Mouse (Mus musculus) C2C12 (cell line): ENCODE results near the gene Elovl5. TPM values are rescaled to one million over a fixed set of nuclear protein-coding genes. Genes with fewer than 3 reads are reported as not detected.
"Not testable (repeated sequence)": the region's sequence is repeated elsewhere in the genome, so short reads cannot be mapped to it uniquely, and the experiment has no call there.

ENCODE experiments used
- H3K27me3 ChIP-seq: one replicate; pipeline ENCODE4 v1.6.1; 2011; ENCODE audit not compliant: control insufficient read depth, insufficient read depth, insufficient read length
- H3K36me3 ChIP-seq: one replicate; pipeline ENCODE4 v1.6.1; 2011; ENCODE audit not compliant: control insufficient read depth, insufficient read depth
- H3K4me3 ChIP-seq: one replicate; pipeline ENCODE4 v1.5.1; 2011; ENCODE audit warnings: mild to moderate bottlenecking, control low read depth; ENCODE audit not compliant: poor library complexity, insufficient read depth, severe bottlenecking
- H3K79me2 ChIP-seq: one replicate; pipeline ENCODE4 v1.6.1; 2011; ENCODE audit not compliant: control insufficient read depth, insufficient read depth
- H3K79me3 ChIP-seq: one replicate; pipeline ENCODE4 v1.6.1; 2011; ENCODE audit warnings: low read depth, control low read depth
- H3ac ChIP-seq: one replicate; pipeline ENCODE3; 2011; ENCODE audit warnings: low read depth; ENCODE audit not compliant: control insufficient read depth, insufficient read length
- CEBPB ChIP-seq: IDR thresholded peaks from one replicate; pipeline ENCODE4 v1.6.1; 2011; ENCODE audit warnings: low read depth, mild to moderate bottlenecking, control low read depth, moderate library complexity
- CTCF ChIP-seq: IDR thresholded peaks from one replicate; pipeline ENCODE4 v1.5.1; 2011; ENCODE audit not compliant: control insufficient read depth, insufficient read depth, insufficient read length
- FOSL1 ChIP-seq: IDR thresholded peaks from one replicate; pipeline ENCODE4 v1.8.0; 2011; ENCODE audit warnings: mild to moderate bottlenecking, low read length; ENCODE audit not compliant: poor library complexity, insufficient read depth, severe bottlenecking
- MAX ChIP-seq: IDR thresholded peaks from one replicate; pipeline ENCODE4 v1.6.1; 2011; ENCODE audit warnings: mild to moderate bottlenecking, control low read depth
- MYOD1 ChIP-seq: IDR thresholded peaks from one replicate; pipeline ENCODE4 v1.6.1; 2011; ENCODE audit warnings: low read depth; ENCODE audit not compliant: control insufficient read depth, insufficient read length
- MYOG ChIP-seq: IDR thresholded peaks from one replicate; pipeline ENCODE4 v1.6.1; 2011; ENCODE audit not compliant: control insufficient read depth, insufficient read length; ENCODE audit errors: extremely low read depth
- USF1 ChIP-seq: IDR thresholded peaks from one replicate; pipeline ENCODE4 v1.6.1; 2011; ENCODE audit warnings: low read depth, mild to moderate bottlenecking, control low read depth, moderate library complexity
- polyA plus RNA-seq: library from polyadenylated mRNA; unstranded; fragments of >200 nt; fragmentation: generic; extraction: Trizol; gene quantifications from one replicate; pipeline ENCODE4 v1.2.1, GENCODE M21; 2012; ENCODE audit warnings: missing spikeins

Elovl5 gene
- polyA plus RNA-seq, 1 experiment = 33.9 TPM

DNA sequence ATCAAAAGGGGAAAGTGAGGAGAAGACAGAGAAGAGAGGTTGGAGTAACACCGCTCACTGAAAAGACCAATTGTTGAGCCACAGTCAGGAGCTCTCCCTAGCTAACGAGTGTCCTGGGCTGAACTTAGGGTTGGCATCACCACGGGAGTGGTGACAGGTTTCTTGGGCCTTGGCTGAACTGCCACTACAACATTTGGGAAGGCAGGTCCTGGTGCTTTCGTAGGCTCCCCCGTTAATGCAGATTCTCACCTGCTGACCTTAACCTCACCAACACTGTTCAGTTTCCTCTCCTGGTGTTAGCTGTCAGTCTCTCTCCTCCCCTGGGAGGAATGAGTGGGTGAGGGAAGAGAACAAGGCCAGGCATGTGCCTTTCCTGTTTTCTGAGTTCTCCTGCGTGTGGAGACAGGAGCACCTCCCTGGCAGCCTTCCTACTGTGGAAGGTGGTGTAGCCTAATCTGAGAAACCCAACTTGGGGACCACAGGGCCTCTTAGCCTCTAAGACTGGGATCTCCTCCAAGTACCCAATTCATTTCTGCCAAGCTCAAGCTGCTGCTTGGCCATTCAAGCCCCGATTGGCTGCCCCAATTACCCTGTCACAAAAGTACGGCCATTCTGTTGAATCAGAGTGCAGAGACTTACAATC lies 69.1 kb downstream of the Elovl5 start:
- Histone ChIP-seq H3K27me3 (no peaks in the 10 kb centered on the region), H3ac (no peak overlapping the region), H3K79me3 (no peaks in the 10 kb centered on the region), H3K79me2 (no peaks in the 10 kb centered on the region), H3K36me3 (peaks cover 9% of the 10 kb centered on the region), H3K4me3 (no peak overlapping the region)
- TF ChIP-seq USF1 (no peak), MYOG (no peak), CTCF (no peak), FOSL1 (no peak), CEBPB (no peak), MAX (no peak), MYOD1 (no peak)

DNA sequence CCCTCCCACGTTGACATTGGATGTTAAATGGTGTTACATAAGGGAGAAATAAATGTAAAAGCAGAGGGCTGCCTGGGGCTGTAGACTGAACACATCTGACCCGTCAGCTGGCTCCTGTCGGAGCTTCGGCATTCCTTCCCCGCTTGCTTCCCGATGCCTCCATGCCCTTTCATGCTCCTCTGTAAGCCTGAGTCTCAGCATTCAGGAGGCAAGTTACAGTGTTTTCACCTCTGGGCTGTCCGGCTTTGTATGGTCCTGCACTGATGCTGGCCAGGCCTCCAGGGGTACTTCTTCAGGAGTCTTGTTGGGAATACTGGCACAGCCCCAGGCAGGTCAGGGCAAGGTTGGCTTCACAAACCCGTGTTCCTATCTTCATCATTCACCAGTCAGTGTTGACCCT lies 72.5 kb downstream of the Elovl5 start:
- TF ChIP-seq CEBPB (no peak), CTCF (no peak), MYOG (no peak), MYOD1 (no peak), USF1 (no peak), FOSL1 (no peak), MAX (no peak)
- no peaks in the 10 kb centered on the region for H3K79me3 ChIP-seq
- H3K4me3 ChIP-seq = no peak overlapping the region
- no peaks in the 10 kb centered on the region for H3K36me3 ChIP-seq
- H3K27me3 ChIP-seq = no peaks in the 10 kb centered on the region
- H3K79me2 ChIP-seq = no peaks in the 10 kb centered on the region
- no peak overlapping the region for H3ac ChIP-seq

DNA sequence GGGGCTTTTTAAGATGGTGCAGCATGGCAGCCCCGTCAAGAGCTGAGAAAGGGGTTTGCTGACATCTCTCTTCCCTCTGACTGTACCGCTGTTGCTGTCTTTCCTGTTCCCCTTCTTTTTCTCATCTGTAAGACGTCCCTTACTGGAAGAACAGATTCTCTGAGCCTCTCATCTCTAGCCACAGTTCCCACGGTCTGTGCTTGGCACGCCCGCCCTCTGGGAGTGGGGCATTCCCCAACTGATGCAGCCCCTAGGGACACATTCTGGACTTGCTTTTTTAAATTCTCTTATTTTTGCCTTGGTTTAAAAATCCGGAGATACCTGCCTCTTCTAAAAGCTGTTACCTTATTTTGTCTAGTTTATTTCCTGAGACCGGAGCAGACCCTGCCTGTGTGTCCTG lies 73.1 kb downstream of the Elovl5 start:
- Histone ChIP-seq H3K4me3 (no peak overlapping the region), H3K79me2 (no peaks in the 10 kb centered on the region), H3K36me3 (no peaks in the 10 kb centered on the region), H3K27me3 (no peaks in the 10 kb centered on the region), H3ac (no peak overlapping the region), H3K79me3 (no peaks in the 10 kb centered on the region)
- no peak for TF ChIP-seq CTCF
- no peak for TF ChIP-seq USF1
- TF ChIP-seq CEBPB = no peak

DNA sequence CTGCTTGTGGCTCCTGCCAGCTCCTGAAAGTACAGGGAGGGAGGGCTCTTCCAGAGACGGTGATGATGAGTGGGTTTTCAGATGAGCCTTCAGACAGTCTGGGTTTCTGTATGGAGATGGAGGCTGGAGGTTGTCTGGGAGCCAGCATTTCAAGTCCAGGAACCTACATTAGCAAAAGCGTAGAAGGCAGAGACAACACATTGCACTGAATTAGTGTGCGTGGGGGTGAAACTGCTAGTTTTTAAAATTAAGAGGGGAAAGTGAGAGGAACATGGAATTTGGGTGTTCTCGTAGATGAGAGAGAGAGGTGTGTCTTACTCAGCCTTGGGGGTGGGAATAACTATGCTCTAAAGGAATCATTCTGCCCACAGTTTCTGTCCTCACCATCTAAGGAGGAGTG lies 74.5 kb downstream of the Elovl5 start:
- TF ChIP-seq FOSL1 = no peak
- no peak for TF ChIP-seq MYOD1
- no peak for TF ChIP-seq CTCF
- TF ChIP-seq CEBPB = no peak
- no peak for TF ChIP-seq MAX
- TF ChIP-seq USF1 = no peak
- no peak for TF ChIP-seq MYOG
- Histone ChIP-seq H3K79me2 (no peaks in the 10 kb centered on the region), H3K36me3 (no peaks in the 10 kb centered on the region), H3K79me3 (no peaks in the 10 kb centered on the region), H3K4me3 (no peak overlapping the region), H3K27me3 (no peaks in the 10 kb centered on the region), H3ac (no peak overlapping the region)

DNA sequence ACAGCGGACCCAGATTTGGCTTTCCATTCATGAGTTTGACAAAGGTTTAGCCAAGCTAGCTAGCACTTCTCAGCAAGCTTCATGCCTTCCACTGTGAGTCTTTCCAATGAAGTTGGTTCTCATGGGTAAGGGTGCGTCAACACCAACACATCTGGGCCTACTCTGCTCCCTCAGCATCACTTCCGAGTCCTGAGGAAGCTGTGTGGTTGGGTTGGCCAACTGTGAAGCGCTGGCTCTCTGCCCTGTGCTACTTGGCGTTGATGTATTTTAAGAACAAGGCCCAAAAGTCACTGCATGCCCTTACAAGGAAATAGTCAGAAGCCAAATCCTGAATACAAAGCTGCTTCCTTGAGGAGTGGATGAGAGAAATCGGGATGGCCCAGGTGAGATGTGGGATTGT lies 75.1 kb downstream of the Elovl5 start:
- H3K4me3 ChIP-seq = no peak overlapping the region
- H3K36me3 ChIP-seq = no peaks in the 10 kb centered on the region
- H3K79me2 ChIP-seq = no peaks in the 10 kb centered on the region
- H3K27me3 ChIP-seq = no peaks in the 10 kb centered on the region
- H3ac ChIP-seq = no peak overlapping the region
- TF ChIP-seq CTCF (no peak), CEBPB (no peak), MYOG (no peak), MAX (no peak), FOSL1 (no peak), MYOD1 (no peak), USF1 (no peak)
- no peaks in the 10 kb centered on the region for H3K79me3 ChIP-seq

DNA sequence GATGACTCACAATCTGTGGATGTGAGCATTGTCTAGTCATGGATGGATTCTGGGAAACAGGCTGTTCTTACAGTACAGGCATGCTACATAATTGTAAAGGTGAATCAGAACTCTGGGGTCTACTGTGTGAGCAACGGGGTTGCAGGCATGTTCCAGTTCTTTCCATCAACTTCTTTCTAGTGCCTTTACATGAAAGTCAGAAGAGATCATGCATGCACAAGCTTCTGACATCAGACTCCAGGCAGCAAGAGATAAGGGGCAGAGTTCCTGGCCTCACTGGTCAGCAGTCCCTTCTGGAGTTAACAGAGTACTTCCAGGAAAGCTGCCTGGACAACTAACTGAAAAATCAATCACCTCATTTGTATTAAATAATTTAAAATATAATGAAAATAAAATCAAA lies 75.9 kb downstream of the Elovl5 start:
- Histone ChIP-seq H3K27me3 (no peaks in the 10 kb centered on the region), H3K36me3 (no peaks in the 10 kb centered on the region), H3K79me3 (no peaks in the 10 kb centered on the region), H3ac (no peak overlapping the region), H3K4me3 (no peak overlapping the region), H3K79me2 (no peaks in the 10 kb centered on the region)
- TF ChIP-seq MYOD1 = no peak
- TF ChIP-seq CTCF = no peak
- TF ChIP-seq FOSL1 = no peak
- TF ChIP-seq CEBPB = no peak
- no peak for TF ChIP-seq MAX
- no peak for TF ChIP-seq USF1
- TF ChIP-seq MYOG = no peak

DNA sequence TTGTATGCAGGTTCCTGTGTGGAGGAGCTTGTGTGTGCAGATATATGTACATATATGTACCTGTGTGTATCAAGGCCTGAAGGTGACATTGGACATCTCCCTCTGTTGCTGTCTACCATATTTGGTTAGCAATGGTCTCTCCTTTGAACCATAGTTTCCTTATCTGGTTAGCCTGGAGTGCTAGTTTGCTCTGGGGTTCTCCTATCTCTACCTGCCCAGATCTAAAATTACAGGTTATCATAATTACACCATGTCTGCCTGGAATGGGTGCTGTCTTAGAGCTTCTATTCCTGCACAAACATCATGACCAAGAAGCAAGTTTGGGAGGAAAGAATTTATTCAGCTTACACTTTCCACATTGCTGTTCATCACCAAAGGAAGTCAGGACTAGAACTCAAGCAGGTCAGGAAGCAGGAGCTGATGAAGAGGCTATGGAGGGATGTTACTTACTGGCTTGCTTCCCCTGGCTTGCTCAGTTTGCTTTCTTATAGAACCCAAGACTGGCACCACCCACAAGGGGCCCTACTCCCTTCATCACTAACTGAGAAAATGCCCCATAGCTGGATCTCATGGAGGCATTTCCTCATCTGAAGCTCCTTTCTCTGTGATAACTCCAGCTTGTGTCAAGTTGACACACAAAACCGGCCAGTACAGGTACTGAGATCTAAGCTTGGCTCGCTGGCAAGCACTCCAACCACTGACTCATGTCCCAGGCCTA lies 76.5 kb downstream of the Elovl5 start:
- H3K79me2 ChIP-seq, H3K27me3 ChIP-seq, H3K4me3 ChIP-seq, H3K79me3 ChIP-seq, H3ac ChIP-seq, H3K36me3 ChIP-seq: not testable (repeated sequence)
